Mouse (Mus musculus) heart, embryonic 15.5 days (tissue): ENCODE results near the gene Coq3. TPM values are rescaled to one million over a fixed set of nuclear protein-coding genes. Genes with fewer than 3 reads are reported as not detected.

Experiments
- ATAC-seq: fragments of 200-750 bp; cut with Nextera tagmentation; replicated peaks from 2 replicates; pipeline ENCODE4 v1.8.0; 2017; ENCODE audit warnings: low read depth, moderate TSS enrichment; ENCODE audit not compliant: insufficient number of reproducible peaks, insufficient read depth, low FRiP score
- H3K27ac ChIP-seq: fragments of 300-500 bp; sonication (generic); 2 replicates; pipeline ENCODE4 v1.5.1; 2015; ENCODE audit warnings: mild to moderate bottlenecking, inconsistent platforms
- H3K27me3 ChIP-seq: fragments of 300-500 bp; sonication (generic); 2 replicates; pipeline ENCODE4 v1.6.1; 2015; ENCODE audit warnings: inconsistent platforms
- H3K36me3 ChIP-seq: fragments of 300-500 bp; sonication (generic); 2 replicates; pipeline ENCODE4 v1.6.1; 2015; ENCODE audit warnings: mild to moderate bottlenecking, inconsistent platforms
- H3K4me1 ChIP-seq: fragments of 300-500 bp; sonication (generic); replicated peaks from 2 replicates; pipeline ENCODE4 v1.6.1; 2015; ENCODE audit warnings: inconsistent platforms
- H3K4me2 ChIP-seq: fragments of 300-500 bp; sonication (generic); 2 replicates; pipeline ENCODE4 v1.6.1; 2015; ENCODE audit warnings: inconsistent platforms, mild to moderate bottlenecking, moderate library complexity
- H3K4me3 ChIP-seq: fragments of 300-500 bp; sonication (generic); 2 replicates; pipeline ENCODE4 v1.5.1; 2015; ENCODE audit warnings: mild to moderate bottlenecking, inconsistent platforms
- H3K9ac ChIP-seq: fragments of 300-500 bp; sonication (generic); 2 replicates; pipeline ENCODE4 v1.6.1; 2015; ENCODE audit warnings: mild to moderate bottlenecking, inconsistent platforms
- H3K9me3 ChIP-seq: fragments of 300-500 bp; sonication (generic); replicated peaks from 2 replicates; pipeline ENCODE4 v1.6.1; 2016; ENCODE audit warnings: inconsistent platforms
- WGBS: fragments of 180-500 bp; shearing (Covaris S2); methylation state at CpG from one replicate; pipeline ENCODE4 v1.1.7; 2015; ENCODE audit warnings: mixed read lengths; 5-methylcytosine and 5-hydroxymethylcytosine counted together
- polyA plus RNA-seq: library from polyadenylated mRNA; unstranded; fragments of >200 nt; fragmentation: Nextera tagmentation; extraction: Ambion mirVana; gene quantifications from 2 replicates; pipeline ENCODE4 v1.2.1, GENCODE M21; 2015

Gene Coq3
- polyA plus RNA-seq, 1 experiment from 2014 or later, result 20.2 TPM

GRCm38 (mm10) chr4:21931772-21932630 is 52.5 kb downstream of the Coq3 start:
- Histone ChIP-seq H3K4me1 (peaks cover 7% of the 10 kb centered on the region; the same call in 1 of the 2 replicates), H3K9me3 (no peaks in the 10 kb centered on the region), H3K4me2 (peak overlapping the region; percentile 97), H3K9ac (peak overlapping the region; percentile 77), H3K4me3 (peak overlapping the region; percentile 71), H3K36me3 (no peaks in the 10 kb centered on the region), H3K27me3 (no peaks in the 10 kb centered on the region), H3K27ac (peak overlapping the region; percentile 54; the same call in 1 of the 2 replicates)
- 0 out of 2 replicates have a peak, but pooled peaks have one; percentile 10 for ATAC-seq
- WGBS, result 16% methylated on average over 23 of the region's 23 CpGs

- Histone ChIP-seq H3K27me3 (no peaks in the 10 kb centered on the region), H3K4me1 (peaks cover 7% of the 10 kb centered on the region; the same call in 1 of the 2 replicates), H3K9me3 (no peaks in the 10 kb centered on the region), H3K27ac (no peak overlapping the region), H3K4me3 (no peak overlapping the region), H3K36me3 (no peaks in the 10 kb centered on the region), H3K4me2 (no peak overlapping the region), H3K9ac (no peak overlapping the region)
- WGBS, result 91% methylated on average over 2 of the region's 2 CpGs
- ATAC-seq, result no peak
Measured at GRCm38 (mm10) chr4:21935378-21935777, 55.9 kb downstream of the Coq3 start.

- H3K9ac ChIP-seq, result no peak overlapping the region
- no peaks in the 10 kb centered on the region for H3K27me3 ChIP-seq
- WGBS, result 90% methylated on average over 9 of the region's 9 CpGs
- 0 out of 2 replicates have a peak, but pooled peaks cover 4% of the 10 kb centered on the region for H3K4me1 ChIP-seq
- no peaks in the 10 kb centered on the region for H3K9me3 ChIP-seq
- no peak for ATAC-seq
- no peak overlapping the region for H3K4me2 ChIP-seq
- no peak overlapping the region for H3K4me3 ChIP-seq
- H3K27ac ChIP-seq, result no peak overlapping the region
- H3K36me3 ChIP-seq, result no peaks in the 10 kb centered on the region
Measured at GRCm38 (mm10) chr4:21936424-21936823, 57.0 kb downstream of the Coq3 start.

- H3K9me3 ChIP-seq, result no peaks in the 10 kb centered on the region
- H3K27me3 ChIP-seq, result no peaks in the 10 kb centered on the region
- H3K4me2 ChIP-seq, result no peak overlapping the region
- 84% methylated on average over 8 of the region's 8 CpGs for WGBS
- H3K36me3 ChIP-seq, result no peaks in the 10 kb centered on the region
- H3K27ac ChIP-seq, result no peak overlapping the region
- no peak overlapping the region for H3K9ac ChIP-seq
- no peak overlapping the region for H3K4me3 ChIP-seq
- no peaks in the 10 kb centered on the region for H3K4me1 ChIP-seq
- ATAC-seq, result no peak
Measured at GRCm38 (mm10) chr4:21937890-21938289, 58.4 kb downstream of the Coq3 start.

GRCm38 (mm10) chr4:21944672-21945071 is 65.2 kb downstream of the Coq3 start:
- no peaks in the 10 kb centered on the region for H3K4me1 ChIP-seq
- no peaks in the 10 kb centered on the region for H3K9me3 ChIP-seq
- no peak overlapping the region for H3K4me3 ChIP-seq
- no peaks in the 10 kb centered on the region for H3K27me3 ChIP-seq
- no peak overlapping the region for H3K4me2 ChIP-seq
- WGBS, result 80% methylated on average over 3 of the region's 3 CpGs
- ATAC-seq, result no peak
- no peaks in the 10 kb centered on the region for H3K36me3 ChIP-seq
- H3K27ac ChIP-seq, result no peak overlapping the region
- H3K9ac ChIP-seq, result no peak overlapping the region

GRCm38 (mm10) chr4:21951444-21951843 is 72.0 kb downstream of the Coq3 start:
- Histone ChIP-seq H3K9me3 (no peaks in the 10 kb centered on the region), H3K4me2 (no peak overlapping the region), H3K9ac (no peak overlapping the region), H3K27ac (no peak overlapping the region), H3K27me3 (no peaks in the 10 kb centered on the region), H3K36me3 (no peaks in the 10 kb centered on the region), H3K4me3 (no peak overlapping the region), H3K4me1 (no peaks in the 10 kb centered on the region)
- ATAC-seq, result no peak
- WGBS, result 34% methylated on average over 6 of the region's 6 CpGs

- no peak overlapping the region for H3K4me2 ChIP-seq
- H3K27me3 ChIP-seq, result no peaks in the 10 kb centered on the region
- H3K9ac ChIP-seq, result no peak overlapping the region
- H3K9me3 ChIP-seq, result no peaks in the 10 kb centered on the region
- no peak overlapping the region for H3K4me3 ChIP-seq
- H3K27ac ChIP-seq, result no peak overlapping the region
- no peak for ATAC-seq
- 33% methylated on average over 2 of the region's 2 CpGs for WGBS
- no peaks in the 10 kb centered on the region for H3K36me3 ChIP-seq
- no peaks in the 10 kb centered on the region for H3K4me1 ChIP-seq
Measured at GRCm38 (mm10) chr4:21952255-21952654, 72.8 kb downstream of the Coq3 start.

- Histone ChIP-seq H3K36me3 (no peaks in the 10 kb centered on the region), H3K4me1 (no peaks in the 10 kb centered on the region), H3K4me3 (no peak overlapping the region), H3K4me2 (no peak overlapping the region), H3K27me3 (no peaks in the 10 kb centered on the region), H3K9ac (no peak overlapping the region), H3K27ac (no peak overlapping the region), H3K9me3 (no peaks in the 10 kb centered on the region)
- 56% methylated on average over 7 of the region's 7 CpGs for WGBS
- no peak for ATAC-seq
Measured at GRCm38 (mm10) chr4:21957570-21958321, 78.3 kb downstream of the Coq3 start.

Other genes starting within 250 kb of the Coq3 start
- not detected in 2 replicates for gene Prdm13, start 193.7 kb upstream of the Coq3 start, polyA plus RNA-seq
- 25.7 and 27.1 TPM in 2 replicates for gene Ccnc, start 152.0 kb upstream of the Coq3 start, polyA plus RNA-seq
- gene Usp45, start 112.5 kb upstream of the Coq3 start, polyA plus RNA-seq, result 5.9 and 6.1 TPM in 2 replicates
- 17.0 and 18.9 TPM in 2 replicates for gene Tstd3, start 112.5 kb upstream of the Coq3 start, polyA plus RNA-seq
- gene Pnisr, start 32.1 kb upstream of the Coq3 start, polyA plus RNA-seq, result 79.5 and 85.2 TPM in 2 replicates
- 1.7 and 2.1 TPM in 2 replicates for gene Faxc, start 51.7 kb downstream of the Coq3 start, polyA plus RNA-seq